Mouse (Mus musculus) c-Kit-negative CD71-positive TER-119-positive erythroid progenitor cells, embryonic 14.5 days (primary cell): ENCODE measurements around the gene Smim27.
"Not testable (repeated sequence)": the region's sequence is repeated elsewhere in the genome, so short reads cannot be mapped to it uniquely, and the experiment has no call there.

Experiments
- DNase-seq: peaks from one replicate; pipeline ENCODE4 v3.0.0-alpha.2; 2013; ENCODE audit warnings: low read depth, low spot score

Smim27 gene

DNA sequence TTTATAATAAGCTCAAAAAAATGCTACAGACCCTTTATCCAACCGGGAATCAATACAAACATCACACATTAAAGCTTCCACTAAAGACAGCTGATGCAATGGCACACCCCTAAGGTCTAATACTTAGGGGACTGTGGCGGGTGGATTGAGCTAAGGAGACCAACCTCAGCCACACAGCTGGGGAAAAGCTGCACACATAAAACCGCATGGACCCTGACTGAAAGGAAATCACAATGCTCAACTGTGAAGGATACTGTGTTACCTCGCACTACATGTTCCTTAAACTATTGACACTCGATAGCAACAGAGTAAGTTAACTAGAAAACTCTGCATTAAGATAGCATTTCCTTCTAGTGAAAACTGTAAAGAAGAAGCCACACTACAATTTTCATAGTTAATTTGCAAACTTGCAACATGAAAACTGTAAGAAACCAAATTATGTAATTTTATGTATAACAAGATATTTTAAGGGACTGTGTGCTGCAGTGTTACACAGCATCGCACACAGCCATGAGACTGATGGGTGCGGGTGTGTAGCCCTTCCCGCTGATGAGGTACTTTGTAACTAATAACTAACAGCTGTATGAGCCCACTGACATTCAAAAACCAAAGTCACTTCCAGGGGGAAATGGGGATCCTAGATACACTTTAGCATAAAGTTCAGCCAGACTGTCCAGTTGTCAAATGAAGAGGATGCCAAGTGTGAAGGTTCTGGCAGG, 14.8 kb upstream of the Smim27 start:
- DNase-seq, result no peak

DNA sequence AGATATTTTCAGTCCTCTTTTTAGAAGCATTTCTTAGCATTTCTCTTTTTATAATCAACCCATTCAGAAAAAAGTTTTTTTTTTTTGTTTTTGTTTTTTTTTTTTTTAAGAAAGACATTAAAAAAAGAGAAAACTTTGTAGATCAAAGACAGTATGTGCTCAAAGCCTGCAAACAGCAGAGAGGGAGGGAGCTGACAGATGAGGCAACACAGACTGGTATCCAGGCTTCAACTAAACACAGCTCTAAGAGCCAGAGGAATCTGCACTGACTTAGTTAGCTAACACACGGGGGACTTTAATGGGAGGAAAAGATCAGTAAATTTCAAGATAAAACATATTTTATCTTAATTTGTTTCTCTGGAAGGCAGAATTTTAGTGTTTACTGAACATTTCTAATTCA, 5.1 kb upstream of the Smim27 start:
- no peak for DNase-seq

DNA sequence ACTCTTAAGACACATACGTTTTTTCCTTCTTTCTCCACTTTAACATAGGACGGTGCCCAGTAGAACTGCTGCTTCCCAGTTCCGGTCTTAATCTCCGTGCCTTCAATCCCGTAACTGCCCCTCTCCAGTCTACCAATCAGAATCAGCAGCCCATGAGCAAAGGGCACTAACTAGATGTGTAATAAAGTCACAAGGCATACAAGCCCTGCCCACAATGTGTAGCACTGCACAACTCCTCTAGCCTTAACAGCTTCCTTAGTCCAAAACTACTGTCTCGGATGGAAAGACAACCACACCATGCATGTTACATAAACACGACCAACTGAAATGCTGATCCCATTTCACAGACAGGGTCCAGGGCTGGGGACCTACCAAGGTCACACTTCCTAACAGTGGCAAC, 1.7 kb upstream of the Smim27 start:
- peak; percentile 11 for DNase-seq

DNA sequence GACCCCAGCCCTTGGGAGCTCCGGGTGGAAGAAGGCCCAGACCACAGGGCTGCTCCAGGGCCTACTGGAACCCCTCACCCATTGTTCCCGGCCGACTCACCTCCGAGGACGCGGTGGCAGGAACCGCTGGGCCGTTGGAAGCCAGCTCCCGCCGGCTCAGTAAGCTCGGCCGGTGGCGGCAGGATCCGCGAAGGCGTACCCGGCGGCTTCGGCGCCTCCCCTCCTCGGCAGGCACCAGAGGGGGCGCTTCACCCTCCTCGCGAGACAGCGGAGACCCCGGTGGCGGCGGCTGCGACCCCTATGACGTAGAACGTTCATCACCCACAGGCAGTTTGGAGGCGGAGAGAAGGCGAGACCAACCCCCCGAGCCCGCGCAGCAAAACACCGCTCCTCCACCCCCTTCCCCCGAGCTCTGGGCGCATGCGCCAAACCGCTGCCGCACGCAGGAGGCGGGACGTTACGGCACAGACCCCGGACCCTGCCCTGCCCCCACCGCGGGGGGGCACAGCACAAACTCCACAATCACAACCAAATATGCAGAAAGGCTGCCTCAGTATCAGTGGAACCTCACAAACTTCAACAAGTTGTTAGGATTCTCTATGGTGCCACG, 1.1 kb upstream of the Smim27 start:
- peak; percentile 49 for DNase-seq

- no peak for DNase-seq
These were observed 544 bp upstream of the Smim27 start for GRCm38 (mm10) chr4:40268835-40269234.

GRCm38 (mm10) chr4:40278880-40279275, 9.5 kb downstream of the Smim27 start:
- no peak for DNase-seq

- peak; percentile 87 for DNase-seq
These were observed 10.0 kb downstream of the Smim27 start, which contains the start of gene Ndufb6 for GRCm38 (mm10) chr4:40279276-40279900. Gene Ndufb6 (minus strand): TSS chr4:40279421.

GRCm38 (mm10) chr4:40285582-40285981, 16.2 kb downstream of the Smim27 start:
- peak; percentile 36 for DNase-seq

DNA sequence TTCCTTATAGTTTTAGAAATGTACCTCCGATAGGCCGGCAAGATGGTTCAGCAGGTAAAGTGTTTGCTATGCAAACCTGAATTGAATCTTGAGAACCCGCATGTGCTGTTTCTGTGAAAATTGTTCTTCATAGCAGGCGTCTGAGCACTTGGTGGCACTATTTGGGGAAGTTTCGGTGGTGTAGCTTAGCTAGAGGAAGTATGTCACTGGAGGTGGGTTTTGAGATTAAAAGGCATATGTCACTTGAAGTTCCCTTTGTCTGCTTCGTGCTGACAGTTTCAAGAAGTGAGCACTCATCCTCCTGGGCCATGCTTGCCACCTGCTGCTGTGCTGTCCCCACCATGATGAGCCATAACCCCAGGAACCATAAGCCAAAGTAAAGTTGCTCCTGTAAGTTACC, 18.0 kb downstream of the Smim27 start:
- DNase-seq, result no peak

DNA sequence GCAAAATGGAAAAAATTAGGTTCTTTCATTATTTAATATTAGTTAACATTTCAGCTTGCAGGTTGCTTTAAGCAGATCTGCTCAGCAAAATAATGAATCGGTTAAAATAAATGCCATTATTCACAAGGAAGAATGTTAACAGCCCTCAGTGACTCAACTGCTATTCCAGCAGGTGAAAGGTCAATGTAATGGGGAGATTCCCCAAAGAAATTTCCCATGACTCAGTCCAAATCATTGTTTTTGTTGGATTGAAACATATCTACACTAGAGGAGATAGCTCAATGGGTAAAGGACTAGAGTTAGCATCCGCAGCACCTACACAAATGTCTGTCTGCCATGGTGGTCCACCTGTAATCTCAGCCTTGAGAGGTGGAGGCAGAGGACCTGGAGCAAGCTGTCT, 19.7 kb downstream of the Smim27 start:
- DNase-seq, result no peak

GRCm38 (mm10) chr4:40291511-40291910, 22.1 kb downstream of the Smim27 start:
- DNase-seq, result not testable (repeated sequence)

DNA sequence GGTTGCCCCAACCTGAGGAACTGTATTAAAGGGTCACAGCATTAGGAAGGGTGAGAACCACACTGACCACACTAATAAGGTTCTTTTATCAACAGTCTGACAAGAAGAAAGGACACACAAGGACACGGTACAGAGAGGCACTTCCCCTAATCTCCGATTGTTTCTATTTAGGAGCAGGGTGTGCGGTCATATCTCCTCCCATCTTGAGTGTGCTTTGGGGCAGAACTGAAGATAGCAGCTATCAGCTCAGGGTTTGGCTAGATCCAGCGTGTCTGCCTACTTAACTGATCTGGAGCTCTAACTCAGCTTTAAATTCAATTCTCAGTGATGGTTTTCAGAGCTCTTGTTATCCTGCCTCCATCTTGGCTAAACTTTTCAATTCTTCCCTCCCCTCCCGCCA, 29.8 kb downstream of the Smim27 start:
- DNase-seq, result no peak

DNA sequence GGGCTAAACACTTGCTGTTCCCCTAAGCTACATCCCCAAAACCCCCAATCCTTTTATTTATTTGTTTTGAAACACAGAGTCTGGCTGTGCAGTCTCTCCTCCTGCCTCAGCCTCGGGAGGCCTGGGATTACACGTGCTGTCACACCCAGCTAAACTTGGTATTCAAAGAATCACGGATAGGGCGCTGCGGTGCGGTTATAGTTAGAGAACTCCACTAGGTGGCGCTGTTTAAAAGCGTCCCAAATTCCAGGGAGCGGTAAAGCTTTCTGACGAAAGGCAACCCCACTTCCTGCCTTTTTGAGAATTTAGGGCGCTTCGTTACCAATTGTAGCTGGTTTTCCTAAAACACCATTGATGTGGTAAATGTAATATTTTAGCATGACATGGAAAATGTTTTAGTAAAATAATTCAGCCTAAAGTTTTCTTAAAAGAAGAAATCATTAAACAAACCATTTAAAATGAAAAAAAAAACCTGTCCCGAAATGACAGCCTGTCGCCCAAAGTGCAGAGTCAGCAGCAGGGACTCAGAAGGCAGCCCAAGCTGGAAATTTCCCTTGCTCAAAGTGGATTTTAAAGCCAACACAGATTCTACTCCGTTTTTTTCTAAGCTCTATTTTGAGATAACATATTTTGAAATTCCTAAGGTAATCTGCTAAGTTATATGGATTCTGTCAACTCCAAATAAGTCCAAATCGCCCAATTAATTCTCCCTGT, 31.9 kb downstream of the Smim27 start:
- DNase-seq, result peak; percentile 25

GRCm38 (mm10) chr4:40302445-40303125, 33.2 kb downstream of the Smim27 start:
- DNase-seq, result no peak

DNA sequence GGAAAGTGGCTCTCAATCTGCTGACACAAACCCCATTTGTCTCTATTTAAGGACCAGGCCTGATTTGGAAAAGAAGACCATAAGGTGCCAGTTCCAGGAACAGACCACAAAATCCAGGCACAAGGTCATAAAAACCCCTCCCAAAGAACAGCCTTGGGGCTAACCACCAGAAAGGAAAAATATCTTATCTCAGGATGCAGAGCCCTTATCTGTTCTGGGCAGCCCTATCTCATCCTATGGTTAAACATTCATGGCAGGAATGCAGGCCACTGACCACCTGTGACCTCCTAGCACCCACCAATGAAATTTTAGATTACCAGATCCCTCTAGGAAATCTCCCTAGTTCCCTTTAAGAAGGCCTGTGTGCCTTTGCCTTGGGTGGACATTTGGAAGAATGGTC, 40.3 kb downstream of the Smim27 start:
- DNase-seq, result no peak

DNA sequence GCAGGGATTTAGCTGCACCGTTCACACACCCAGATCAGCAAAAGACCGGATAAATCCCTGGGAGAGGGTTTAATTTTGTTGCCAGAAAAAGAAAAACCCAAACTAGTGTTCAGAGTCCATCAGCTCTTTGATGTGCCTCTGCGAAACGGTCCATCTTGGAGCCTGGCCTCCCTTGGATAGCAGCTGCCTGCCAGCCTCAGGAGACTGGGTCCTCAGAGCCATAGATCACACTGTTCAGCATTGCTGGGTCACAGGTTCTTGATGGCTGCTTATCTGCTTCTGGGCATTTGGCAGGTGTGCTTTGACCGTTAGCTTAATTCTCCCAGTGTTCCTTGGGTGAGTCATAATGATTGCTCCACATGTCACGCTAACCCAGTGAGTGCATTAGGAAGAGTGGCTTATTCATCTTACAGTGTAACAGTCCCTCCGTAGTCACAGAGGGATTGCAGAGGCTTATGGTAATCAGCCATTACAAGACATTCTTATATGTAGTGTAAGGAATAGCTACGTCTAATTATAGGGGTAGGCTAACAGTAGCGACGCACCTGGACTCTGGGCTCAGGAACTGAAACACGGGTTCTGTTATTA, 41.5 kb downstream of the Smim27 start:
- DNase-seq, result no peak

- DNase-seq, result no peak
These were observed 42.8 kb downstream of the Smim27 start for GRCm38 (mm10) chr4:40312213-40312612.

DNA sequence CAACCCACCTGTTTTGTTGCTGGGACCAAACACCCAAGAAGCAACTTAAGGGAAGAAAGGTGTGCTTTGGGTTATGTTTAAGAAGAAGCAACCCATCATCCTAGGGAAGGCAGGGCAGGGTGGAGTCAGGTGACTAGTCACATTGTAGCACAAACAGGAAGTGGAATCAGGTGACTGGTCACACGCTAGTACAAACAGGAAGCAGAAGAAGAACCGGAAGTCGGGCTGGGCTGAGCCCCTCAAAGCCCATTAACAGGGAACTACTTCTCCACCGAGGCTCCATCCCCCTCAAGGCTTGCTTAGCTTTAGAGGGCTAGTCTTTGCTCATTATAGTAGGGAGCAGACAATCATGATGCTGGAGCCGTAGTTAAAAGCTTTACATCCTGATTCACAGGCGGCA, 43.6 kb downstream of the Smim27 start:
- DNase-seq, result no peak

DNA sequence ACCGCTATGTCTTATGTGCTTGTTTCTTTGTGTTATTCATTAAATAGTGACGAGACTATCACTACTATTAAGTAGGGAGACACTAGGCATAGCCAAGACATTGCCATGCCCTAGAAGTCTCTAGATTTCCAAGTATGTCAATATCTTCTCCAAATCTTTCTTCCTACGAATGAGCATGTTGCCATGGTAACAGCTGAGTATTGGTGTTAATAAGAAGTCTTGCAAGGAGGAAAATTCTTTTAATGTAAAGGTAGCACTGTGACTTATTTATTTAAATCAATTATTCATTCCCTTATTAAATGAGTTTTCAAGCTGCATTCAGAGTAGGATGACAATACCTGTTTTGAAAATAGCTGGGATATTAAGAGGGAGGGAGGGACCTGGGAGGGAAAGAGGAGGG, 48.0 kb downstream of the Smim27 start:
- DNase-seq, result no peak
